Mouse (Mus musculus): ENCODE measurements around the gene AC170998.1.
A peak's percentile ranks its signal among the peaks of the same experiment; 100 is the strongest.

AC170998.1 gene

GRCm38 (mm10) chr17:28725783-28726182 lies at the start of gene AC170998.1:
AC170998.1 (plus strand) TSS chr17:28726083.
- DNase-seq (ENCODE audit: low read depth) = no peak

DNA sequence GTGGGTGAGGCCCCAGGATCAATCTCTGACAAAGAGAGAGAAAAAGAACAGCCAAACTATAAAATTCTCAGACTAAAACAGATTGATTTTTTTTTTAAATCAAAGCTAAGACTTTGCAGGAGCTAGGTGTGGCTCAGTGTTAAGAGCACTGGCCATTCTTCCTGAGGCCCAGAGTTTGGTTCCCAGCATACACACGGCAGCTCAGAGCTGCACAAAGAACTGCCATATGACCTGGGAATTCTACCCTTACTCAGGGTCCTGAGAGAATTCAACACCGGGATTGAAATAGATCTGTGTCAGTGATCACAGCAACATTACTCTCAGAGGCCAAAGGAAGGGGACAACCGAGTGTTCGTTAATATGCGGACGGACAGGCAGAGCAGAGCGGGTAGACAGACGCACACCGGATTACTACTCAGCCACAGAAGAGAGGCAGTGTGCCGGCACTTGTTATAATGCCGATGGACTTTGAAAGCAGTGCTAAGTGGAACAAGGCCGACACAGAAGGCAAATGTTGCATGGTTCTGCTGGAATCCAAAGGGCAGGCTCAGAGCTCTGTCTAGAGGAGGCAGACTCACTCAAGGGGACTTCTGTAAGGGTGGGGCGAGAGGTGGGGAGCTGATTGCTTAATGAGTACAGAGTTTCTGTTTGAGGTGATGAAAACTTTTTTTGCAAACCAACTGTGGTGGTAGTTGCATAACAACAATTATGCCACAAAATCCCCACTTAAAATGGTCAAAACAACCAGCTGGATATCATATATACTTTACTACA lies 43.4 kb upstream of the AC170998.1 start:
- peak; percentile 83 for DNase-seq (ENCODE audit: low read depth)

DNA sequence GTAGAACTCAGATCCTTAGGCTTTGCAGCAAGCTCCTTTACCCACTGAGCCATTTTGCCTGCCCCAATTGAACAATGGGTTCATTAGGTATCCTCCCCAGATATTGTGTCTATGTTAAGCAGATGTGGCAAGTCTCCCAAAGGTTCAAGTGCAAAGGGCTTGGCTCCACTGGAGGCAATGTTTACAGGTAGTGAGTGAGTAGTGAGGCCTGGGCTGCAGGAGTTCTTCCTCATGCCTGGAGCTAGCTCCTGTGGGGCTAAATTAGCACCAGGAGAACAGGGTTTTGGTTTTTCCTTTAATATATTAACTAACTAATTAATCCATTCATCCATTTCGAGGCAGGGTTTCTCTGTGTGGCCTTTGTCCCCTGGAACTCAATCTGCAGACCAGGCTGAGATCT lies 42.3 kb upstream of the AC170998.1 start:
- DNase-seq (ENCODE audit: low read depth) = no peak

GRCm38 (mm10) chr17:28684631-28685030 lies 41.3 kb upstream of the AC170998.1 start:
- no peak for DNase-seq (ENCODE audit: low read depth)

- DNase-seq (ENCODE audit: low read depth) = peak; percentile 76
These were observed 38.5 kb upstream of the AC170998.1 start for GRCm38 (mm10) chr17:28687354-28687753.

DNA sequence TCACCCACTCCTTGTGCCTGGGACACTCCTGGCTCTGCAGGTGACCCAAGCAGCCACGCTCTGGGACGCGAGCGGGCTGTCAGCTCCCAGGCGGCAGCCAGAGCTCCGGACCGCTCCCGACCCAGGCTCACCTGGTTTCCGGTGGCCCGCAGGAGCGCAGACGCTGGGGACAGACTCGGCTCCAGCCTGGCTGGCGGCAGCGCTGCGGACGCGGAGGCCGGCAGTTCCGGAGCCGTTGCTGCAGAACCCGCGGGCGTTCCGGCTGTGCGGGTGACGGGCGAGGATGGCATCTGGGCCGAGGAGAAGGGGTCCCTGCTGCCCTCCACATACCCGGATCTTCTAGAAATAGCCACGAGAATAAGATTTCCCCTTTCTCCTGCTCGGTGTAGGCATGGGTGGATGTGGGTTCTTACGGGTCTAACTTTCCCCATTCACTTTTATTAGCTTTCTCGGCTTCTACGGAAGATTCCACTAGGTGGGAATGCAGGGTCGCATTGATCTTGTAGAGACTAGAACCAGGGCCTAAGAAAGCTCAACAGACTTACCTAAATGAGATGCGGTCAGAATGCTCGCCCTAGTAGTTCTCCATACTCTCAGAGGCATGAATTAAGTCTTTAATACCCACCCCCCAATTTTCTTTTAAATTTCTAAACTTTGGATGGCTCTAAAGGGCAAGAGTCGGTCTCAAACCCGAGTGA lies 36.1 kb upstream of the AC170998.1 start, which contains the start of gene Slc26a8:
Slc26a8 (minus strand) TSS at position 648 of the 698 bp plus-strand sequence.
- DNase-seq (ENCODE audit: low read depth) = peak; percentile 55

DNA sequence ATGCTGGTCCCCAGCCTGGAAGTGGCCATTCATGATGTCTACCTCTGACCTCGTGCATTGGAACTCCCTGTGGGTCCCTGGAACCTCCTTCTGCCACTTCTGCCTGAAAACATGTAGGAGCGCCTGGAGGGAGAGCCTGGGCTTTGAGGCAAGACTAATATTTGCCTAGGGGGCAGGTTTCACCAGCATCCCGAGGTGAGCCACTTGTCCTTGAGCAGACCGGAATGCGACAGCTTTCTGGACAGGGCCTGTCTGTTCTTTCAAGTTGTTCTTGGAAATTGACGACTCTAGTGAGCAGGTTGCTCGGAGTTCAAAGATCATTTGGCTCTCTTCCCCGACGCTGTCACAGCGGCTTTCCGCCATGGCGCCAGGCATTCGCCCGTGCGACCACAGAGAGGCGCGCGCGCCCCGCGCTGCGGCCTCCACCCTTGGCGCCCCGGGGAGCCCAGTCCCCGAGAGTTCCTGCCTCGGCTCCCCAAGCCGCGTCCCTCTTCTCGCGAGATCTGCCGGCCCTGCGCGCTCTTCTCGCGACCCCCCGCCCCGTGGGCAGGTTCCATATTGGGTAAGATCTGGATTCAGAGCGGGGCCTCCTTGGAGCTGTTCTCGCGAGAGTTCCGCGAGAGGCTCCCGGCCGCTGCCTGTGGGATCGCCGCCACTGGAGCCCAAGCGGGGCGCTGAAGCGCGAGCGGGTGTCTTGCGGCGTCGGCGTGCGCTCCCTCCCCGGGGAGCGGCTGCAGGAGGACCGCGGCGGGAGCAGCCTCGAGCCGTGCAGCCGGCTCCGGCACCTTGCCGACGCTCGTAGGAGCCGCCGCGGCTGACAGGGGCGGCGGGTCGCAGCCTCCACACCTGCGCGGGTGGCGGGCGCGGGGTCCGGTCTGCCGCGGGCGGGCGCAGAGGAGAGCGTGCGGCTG lies 34.9 kb upstream of the AC170998.1 start, which contains the start of gene Mapk14:
Mapk14 (plus strand) TSS at position 554 of the 911 bp plus-strand sequence.
- peak; percentile 99 for DNase-seq (ENCODE audit: low read depth)

DNA sequence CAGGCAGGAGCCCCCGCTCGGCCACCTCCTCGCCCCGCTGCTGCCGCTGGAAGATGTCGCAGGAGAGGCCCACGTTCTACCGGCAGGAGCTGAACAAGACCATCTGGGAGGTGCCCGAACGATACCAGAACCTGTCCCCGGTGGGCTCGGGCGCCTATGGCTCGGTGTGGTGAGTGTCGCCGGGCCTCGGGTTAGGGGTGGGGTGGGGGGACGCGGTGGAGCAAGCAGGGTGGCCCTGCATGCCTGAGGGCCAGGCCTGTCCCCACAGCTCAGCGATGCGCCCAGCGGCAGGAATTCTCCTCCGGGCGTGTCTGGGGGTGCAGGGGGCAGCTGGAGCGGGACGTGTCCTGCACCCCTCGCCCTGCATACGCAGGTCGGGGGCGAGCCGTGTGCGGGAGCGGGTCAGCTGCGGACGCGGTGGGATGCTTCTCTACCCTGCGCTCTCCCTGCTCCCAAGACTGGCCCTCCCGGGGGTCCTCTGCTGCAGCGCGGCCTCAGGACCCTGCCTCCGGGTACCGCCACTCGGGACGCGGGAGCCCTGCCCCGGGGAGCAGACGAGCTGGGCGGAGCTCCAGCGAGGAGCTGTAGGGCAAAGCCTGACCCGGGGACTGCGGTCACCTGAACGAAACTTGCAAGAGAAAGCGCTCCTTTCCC lies 34.1 kb upstream of the AC170998.1 start:
- no peak for DNase-seq (ENCODE audit: low read depth)

GRCm38 (mm10) chr17:28692341-28692710 lies 33.6 kb upstream of the AC170998.1 start:
- DNase-seq (ENCODE audit: low read depth) = peak; percentile 93

GRCm38 (mm10) chr17:28693086-28693485 lies 32.8 kb upstream of the AC170998.1 start:
- peak; percentile 81 for DNase-seq (ENCODE audit: low read depth)

- DNase-seq (ENCODE audit: low read depth) = no peak
These were observed 31.8 kb upstream of the AC170998.1 start for GRCm38 (mm10) chr17:28694078-28694477.

GRCm38 (mm10) chr17:28694832-28695231 lies 31.1 kb upstream of the AC170998.1 start:
- no peak for DNase-seq (ENCODE audit: low read depth)

GRCm38 (mm10) chr17:28696641-28697040 lies 29.2 kb upstream of the AC170998.1 start:
- no peak for DNase-seq (ENCODE audit: low read depth)

DNA sequence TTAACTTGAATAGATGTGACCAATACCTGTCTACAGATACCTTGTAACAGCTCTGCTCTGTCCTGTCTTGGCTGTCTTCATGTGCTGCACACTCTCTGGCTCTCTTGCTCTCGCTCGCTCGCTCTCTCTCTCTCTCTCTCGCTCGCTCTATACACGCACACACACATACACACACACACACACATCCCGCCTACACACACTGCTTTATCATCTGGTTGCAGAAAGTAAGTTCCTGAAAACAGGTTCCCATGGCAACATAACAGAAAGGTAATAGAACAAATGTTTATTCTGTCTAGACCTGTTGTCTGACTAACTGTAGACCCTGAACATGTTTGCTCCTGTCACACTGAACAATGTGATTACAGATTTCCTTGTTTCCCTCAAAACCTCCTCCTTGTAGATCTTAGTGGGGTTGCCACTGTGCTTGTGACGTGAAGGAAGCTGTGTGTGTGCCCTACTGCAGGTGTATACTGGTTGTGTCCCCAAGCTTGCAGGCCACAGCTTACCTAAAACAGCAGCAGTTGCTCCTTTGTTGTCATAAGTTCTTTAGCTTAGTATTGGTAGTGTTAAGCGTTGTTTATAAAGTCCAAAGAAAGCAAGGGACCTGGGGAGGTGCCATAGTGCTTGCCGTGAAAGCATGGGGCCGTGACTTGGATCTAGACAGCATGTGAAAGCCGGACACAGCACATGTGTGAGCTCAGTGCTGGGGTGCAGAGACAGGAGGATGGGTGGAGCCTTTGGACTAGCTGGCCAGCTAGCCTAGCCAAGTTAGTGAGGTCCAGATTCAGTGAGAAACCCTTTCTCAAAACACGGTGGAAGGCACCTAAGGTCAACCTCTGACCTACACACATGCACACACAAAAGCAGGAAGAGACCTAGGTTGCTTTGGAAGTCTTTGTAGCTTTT lies 28.3 kb upstream of the AC170998.1 start:
- peak; percentile 62 for DNase-seq (ENCODE audit: low read depth)

- DNase-seq (ENCODE audit: low read depth) = peak; percentile 75
These were observed 27.6 kb upstream of the AC170998.1 start for GRCm38 (mm10) chr17:28698245-28698644.

- DNase-seq (ENCODE audit: low read depth) = no peak
These were observed 27.2 kb upstream of the AC170998.1 start for GRCm38 (mm10) chr17:28698672-28699071.

DNA sequence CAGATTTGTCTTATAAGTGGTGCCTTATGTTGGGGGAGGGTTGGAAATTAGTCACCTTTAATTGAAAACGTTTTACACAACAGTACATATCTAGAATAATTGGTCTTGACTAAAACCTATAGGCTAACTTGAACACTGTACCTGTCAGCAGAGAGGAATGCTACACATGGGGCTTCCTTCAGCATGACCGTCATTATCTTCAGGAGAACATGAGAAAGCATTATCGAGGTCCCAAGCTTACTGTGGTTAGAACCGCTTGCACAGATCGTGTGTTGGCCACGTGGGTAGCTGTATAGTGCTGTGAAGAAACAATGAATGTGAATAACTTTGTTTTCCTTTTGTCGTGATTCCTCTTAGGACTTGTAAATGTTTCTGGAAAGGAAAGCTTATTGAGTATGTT lies 26.1 kb upstream of the AC170998.1 start:
- DNase-seq (ENCODE audit: low read depth) = peak; percentile 71

DNA sequence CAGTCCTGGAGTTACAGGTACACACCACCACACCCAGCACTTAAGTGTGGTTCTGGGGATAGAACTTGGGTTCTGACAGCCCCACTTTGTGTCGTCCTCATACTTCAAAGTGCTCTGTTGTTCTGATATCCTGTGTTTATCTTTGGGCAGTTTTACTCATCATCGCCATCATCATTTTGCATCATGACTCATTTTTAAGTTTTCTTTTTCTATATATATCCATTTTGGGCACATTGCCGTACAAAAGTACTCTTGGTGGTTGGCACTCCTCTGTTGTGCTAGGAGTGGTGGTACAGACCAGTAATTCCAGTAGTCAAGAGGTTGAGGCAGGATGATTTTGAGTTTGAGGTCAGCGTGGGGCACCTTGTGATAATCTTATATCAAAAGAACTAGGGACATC lies 24.7 kb upstream of the AC170998.1 start:
- no peak for DNase-seq (ENCODE audit: low read depth)

GRCm38 (mm10) chr17:28701737-28702136 lies 24.1 kb upstream of the AC170998.1 start:
- DNase-seq (ENCODE audit: low read depth) = no peak

DNA sequence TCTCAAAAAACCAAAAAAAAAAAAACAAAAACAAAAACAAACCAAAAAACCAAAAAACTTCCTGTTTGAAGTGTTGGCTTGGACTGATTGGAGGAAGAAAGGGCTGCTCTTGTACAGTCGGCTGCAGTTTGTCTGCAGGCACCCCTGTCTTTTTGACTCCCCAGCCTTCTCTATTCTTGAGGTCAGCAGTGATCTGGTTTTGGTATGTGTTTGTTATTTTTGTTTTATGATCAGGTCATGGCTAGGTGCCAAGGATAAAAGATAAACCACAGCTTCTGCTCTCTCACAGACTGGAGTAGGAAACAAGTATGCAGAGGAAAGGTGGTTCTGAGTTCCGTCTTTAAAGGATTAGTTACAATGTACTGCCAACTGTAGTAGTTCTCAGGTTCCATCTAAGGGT lies 23.2 kb upstream of the AC170998.1 start:
- peak; percentile 78 for DNase-seq (ENCODE audit: low read depth)

GRCm38 (mm10) chr17:28706697-28707096 lies 19.2 kb upstream of the AC170998.1 start:
- DNase-seq (ENCODE audit: low read depth) = peak; percentile 85

Data from 416B (cell line).